Mouse (Mus musculus) kidney, embryonic 14.5 days (tissue): ENCODE results near the gene Lrch3. TPM values are rescaled to one million over a fixed set of nuclear protein-coding genes. Genes with fewer than 3 reads are reported as not detected.
A peak's percentile ranks its signal among the peaks of the same experiment; 100 is the strongest.
"Not testable (repeated sequence)": the region's sequence is repeated elsewhere in the genome, so short reads cannot be mapped to it uniquely, and the experiment has no call there.

Experiments
- ATAC-seq: fragments of 200-750 bp; cut with Nextera tagmentation; 2 replicates; pipeline ENCODE4 v1.8.0; 2017; ENCODE audit warnings: moderate number of reproducible peaks, mild to moderate bottlenecking, moderate TSS enrichment, moderate library complexity; ENCODE audit not compliant: low FRiP score, low TSS enrichment
- H3K27ac ChIP-seq: fragments of 300-500 bp; sonication (generic); 2 replicates; pipeline ENCODE4 v1.5.1; 2014; ENCODE audit warnings: low read depth, mild to moderate bottlenecking, low read length, moderate library complexity, mixed read lengths
- H3K27me3 ChIP-seq: fragments of 300-500 bp; sonication (generic); 2 replicates; pipeline ENCODE4 v1.6.1; 2014; ENCODE audit warnings: mild to moderate bottlenecking, low read length; ENCODE audit not compliant: control insufficient read depth, insufficient read depth
- H3K36me3 ChIP-seq: fragments of 300-500 bp; sonication (generic); 2 replicates; pipeline ENCODE4 v1.6.1; 2014; ENCODE audit warnings: low read length, mixed read lengths; ENCODE audit not compliant: control insufficient read depth, insufficient read depth
- H3K4me1 ChIP-seq: fragments of 300-500 bp; sonication (generic); 2 replicates; pipeline ENCODE4 v1.6.1; 2014; ENCODE audit warnings: low read length, mixed read lengths; ENCODE audit not compliant: control insufficient read depth, insufficient read depth
- H3K4me2 ChIP-seq: fragments of 300-500 bp; sonication (generic); replicated peaks from 2 replicates; pipeline ENCODE4 v1.6.1; 2014; ENCODE audit warnings: low read depth, mild to moderate bottlenecking, low read length
- H3K4me3 ChIP-seq: fragments of 300-500 bp; sonication (generic); 2 replicates; pipeline ENCODE4 v1.5.1; 2014; ENCODE audit warnings: mild to moderate bottlenecking, low read length
- H3K9ac ChIP-seq: fragments of 300-500 bp; sonication (generic); 2 replicates; pipeline ENCODE4 v1.6.1; 2014; ENCODE audit warnings: low read depth, mild to moderate bottlenecking, low read length, moderate library complexity
- H3K9me3 ChIP-seq: fragments of 300-500 bp; sonication (generic); 2 replicates; pipeline ENCODE4 v1.6.1; 2016; ENCODE audit warnings: low read length; ENCODE audit not compliant: control insufficient read depth
- WGBS: fragments of 180-500 bp; shearing (Covaris S2); extraction: QIAGEN DNeasy Blood & Tissue Kit; methylation state at CpG from one replicate; pipeline ENCODE4 v1.1.7; 2014; 5-methylcytosine and 5-hydroxymethylcytosine counted together
- polyA plus RNA-seq: library from polyadenylated mRNA; unstranded; fragments of >200 nt; fragmentation: Nextera tagmentation; extraction: Ambion mirVana; gene quantifications from 2 replicates; pipeline ENCODE4 v1.2.1, GENCODE M21; 2014

Lrch3 gene
- polyA plus RNA-seq, 1 experiment from 2014 or later, result 32.7 TPM

- ATAC-seq, result no peak
- no peak overlapping the region for H3K27ac ChIP-seq
Measured at GRCm38 (mm10) chr16:33048004-33048403, 134.1 kb downstream of the Lrch3 start.

GRCm38 (mm10) chr16:33048686-33049085 is 134.8 kb downstream of the Lrch3 start:
- WGBS, result 69% methylated on average over 2 of the region's 2 CpGs
- no peak overlapping the region for H3K4me2 ChIP-seq
- no peaks in the 10 kb centered on the region for H3K9me3 ChIP-seq
- H3K9ac ChIP-seq, result no peak overlapping the region
- H3K36me3 ChIP-seq, result no peaks in the 10 kb centered on the region
- ATAC-seq, result no peak
- no peaks in the 10 kb centered on the region for H3K27me3 ChIP-seq
- no peak overlapping the region for H3K27ac ChIP-seq
- H3K4me3 ChIP-seq, result no peak overlapping the region
- H3K4me1 ChIP-seq, result no peaks in the 10 kb centered on the region

More at GRCm38 (mm10) chr16:33048004-33048403, 134.1 kb downstream of the Lrch3 start:
- Histone ChIP-seq H3K9ac (no peak overlapping the region), H3K9me3 (no peaks in the 10 kb centered on the region), H3K27me3 (no peaks in the 10 kb centered on the region), H3K4me3 (no peak overlapping the region), H3K36me3 (no peaks in the 10 kb centered on the region), H3K4me1 (no peaks in the 10 kb centered on the region), H3K4me2 (no peak overlapping the region)
- WGBS, result 98% methylated on average over 1 of the region's 1 CpGs

GRCm38 (mm10) chr16:33049809-33050208 is 135.9 kb downstream of the Lrch3 start:
- Histone ChIP-seq H3K27me3 (no peaks in the 10 kb centered on the region), H3K4me3 (no peak overlapping the region), H3K9me3 (no peaks in the 10 kb centered on the region), H3K4me1 (no peaks in the 10 kb centered on the region), H3K27ac (no peak overlapping the region), H3K9ac (no peak overlapping the region), H3K36me3 (no peaks in the 10 kb centered on the region), H3K4me2 (no peak overlapping the region)
- 92% methylated on average over 16 of the region's 16 CpGs for whole genome bisulfite sequencing
- no peak for ATAC-seq

GRCm38 (mm10) chr16:33053141-33053540 is 139.2 kb downstream of the Lrch3 start:
- Histone ChIP-seq H3K4me2 (no peak overlapping the region), H3K27ac (no peak overlapping the region), H3K36me3 (peaks cover 4% of the 10 kb centered on the region), H3K4me1 (peaks cover 4% of the 10 kb centered on the region), H3K9ac (no peak overlapping the region), H3K4me3 (no peak overlapping the region), H3K27me3 (no peaks in the 10 kb centered on the region), H3K9me3 (no peaks in the 10 kb centered on the region)
- WGBS, result 67% methylated on average over 5 of the region's 5 CpGs
- ATAC-seq, result no peak

GRCm38 (mm10) chr16:33054927-33055326 is 141.0 kb downstream of the Lrch3 start:
- H3K27ac ChIP-seq, H3K9ac ChIP-seq, ATAC-seq, H3K4me3 ChIP-seq, H3K9me3 ChIP-seq, H3K4me2 ChIP-seq, H3K27me3 ChIP-seq: not testable (repeated sequence)
- H3K36me3 ChIP-seq, result peaks cover 22% of the 10 kb centered on the region
- peaks cover 14% of the 10 kb centered on the region for H3K4me1 ChIP-seq
- WGBS, result 90% methylated on average over 2 of the region's 2 CpGs

GRCm38 (mm10) chr16:33055655-33056054 is 141.8 kb downstream of the Lrch3 start:
- 26% methylated on average over 10 of the region's 10 CpGs for WGBS
- peak; percentile 51 for ATAC-seq
- Histone ChIP-seq H3K27ac (no peak overlapping the region), H3K36me3 (peaks cover 29% of the 10 kb centered on the region), H3K9me3 (no peaks in the 10 kb centered on the region), H3K4me1 (peaks cover 14% of the 10 kb centered on the region), H3K4me3 (peak overlapping the region; percentile 89), H3K27me3 (no peaks in the 10 kb centered on the region), H3K4me2 (peak overlapping the region; percentile 48), H3K9ac (peak overlapping the region; percentile 91; the same call in 1 of the 2 replicates)

GRCm38 (mm10) chr16:33056095-33056785 is 142.3 kb downstream of the Lrch3 start, which contains the start of the genes Iqcg and Rpl35a:
TSS of gene Iqcg (minus strand) at chr16:33056218.
TSS of gene Rpl35a (plus strand) at chr16:33056453.
- Histone ChIP-seq H3K4me2 (peak within 1 kb of the TSS; percentile 67), H3K36me3 (peaks cover 35% of the 10 kb centered on the region), H3K4me1 (peaks cover 14% of the 10 kb centered on the region), H3K9ac (peak within 1 kb of the TSS; percentile 91), H3K4me3 (peak within 1 kb of the TSS; percentile 89), H3K27me3 (no peaks in the 10 kb centered on the region), H3K27ac (peak within 1 kb of the TSS; percentile 83), H3K9me3 (no peaks in the 10 kb centered on the region)
- peak; percentile 92 for ATAC-seq
- WGBS, result under 1% methylated on average over 47 of the region's 47 CpGs

GRCm38 (mm10) chr16:33056786-33057185 is 142.9 kb downstream of the Lrch3 start:
- H3K9ac ChIP-seq, result peak overlapping the region; percentile 91
- H3K27ac ChIP-seq, result peak overlapping the region; percentile 83
- H3K4me3 ChIP-seq, result peak overlapping the region; percentile 89
- WGBS, result under 1% methylated on average over 24 of the region's 24 CpGs
- H3K4me1 ChIP-seq, result peaks cover 14% of the 10 kb centered on the region
- 0 out of 2 replicates have a peak, but pooled peaks have one; percentile 34 for ATAC-seq
- peaks cover 35% of the 10 kb centered on the region for H3K36me3 ChIP-seq
- no peaks in the 10 kb centered on the region for H3K9me3 ChIP-seq
- H3K4me2 ChIP-seq, result peak overlapping the region; percentile 67
- H3K27me3 ChIP-seq, result no peaks in the 10 kb centered on the region

- H3K27me3 ChIP-seq, result no peaks in the 10 kb centered on the region
- H3K27ac ChIP-seq, result no peak overlapping the region
- peak overlapping the region; percentile 89 for H3K4me3 ChIP-seq
- peak overlapping the region; percentile 67 for H3K4me2 ChIP-seq
- H3K9me3 ChIP-seq, result no peaks in the 10 kb centered on the region
- 91% methylated on average over 16 of the region's 16 CpGs for WGBS
- ATAC-seq, result no peak
- H3K36me3 ChIP-seq, result peaks cover 35% of the 10 kb centered on the region
- H3K4me1 ChIP-seq, result peaks cover 15% of the 10 kb centered on the region
- H3K9ac ChIP-seq, result peak overlapping the region; percentile 91; the same call in 1 of the 2 replicates
Measured at GRCm38 (mm10) chr16:33058033-33058432, 144.1 kb downstream of the Lrch3 start.
